Mouse (Mus musculus) heart, adult 8-10 months (tissue): Measurements from ENCODE around the gene Rsad1. TPM values are rescaled to one million over a fixed set of nuclear protein-coding genes. Genes with fewer than 3 reads are reported as not detected.

Experiments used
- DNase-seq: peaks from one replicate; pipeline ENCODE4 v3.0.0; 2022; ENCODE audit warnings: low spot score
- total RNA-seq, 4 experiments: library from RNA; stranded (reverse); gene quantifications; 2 replicates each; pipeline ENCODE4 v1.2.4; 2022

Rsad1 gene
- total RNA-seq: 10 to 100 TPM in 2 of 4 experiments, 1 to 10 TPM in 2; 8.3 to 11.5 (median 10.1) TPM

- DNase-seq: peak; percentile 95
These were observed at the start of gene Rsad1 for GRCm38 (mm10) chr11:94548888-94549690. Gene Rsad1, minus strand, starts transcription at chr11:94549255.

DNA sequence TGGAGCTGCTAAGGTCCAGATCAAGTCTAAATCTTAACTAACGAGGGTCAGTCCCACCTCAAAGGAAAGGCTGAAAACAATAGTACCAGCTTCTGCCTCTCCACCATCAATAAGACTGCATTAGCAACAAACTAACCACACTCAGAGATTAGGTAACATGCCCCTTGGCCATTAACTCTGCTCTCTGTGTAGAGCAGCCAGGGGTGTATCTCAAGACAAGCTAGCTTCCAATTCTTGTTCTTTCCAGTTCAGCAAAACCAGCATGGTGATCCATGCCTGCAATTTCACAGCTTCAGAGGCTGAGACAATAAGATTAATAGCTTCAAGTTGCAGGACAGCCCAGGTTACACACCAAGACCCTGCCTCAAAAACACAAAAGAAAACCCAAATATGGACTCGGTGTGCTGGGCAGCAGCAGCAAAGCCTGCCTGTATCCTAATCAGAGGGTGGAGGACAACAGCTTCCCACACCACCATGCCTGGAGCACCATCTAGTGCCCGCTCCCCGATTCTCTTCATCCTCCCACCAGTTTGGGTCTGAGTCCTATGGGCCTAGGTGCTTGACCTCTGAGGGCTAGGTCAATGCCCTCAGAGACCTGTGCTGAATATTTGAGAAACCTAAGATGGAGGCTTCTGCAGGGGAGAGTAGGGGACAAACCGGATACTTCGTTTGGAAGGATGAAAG is 49.5 kb upstream of the Rsad1 start:
- DNase-seq: no peak

DNA sequence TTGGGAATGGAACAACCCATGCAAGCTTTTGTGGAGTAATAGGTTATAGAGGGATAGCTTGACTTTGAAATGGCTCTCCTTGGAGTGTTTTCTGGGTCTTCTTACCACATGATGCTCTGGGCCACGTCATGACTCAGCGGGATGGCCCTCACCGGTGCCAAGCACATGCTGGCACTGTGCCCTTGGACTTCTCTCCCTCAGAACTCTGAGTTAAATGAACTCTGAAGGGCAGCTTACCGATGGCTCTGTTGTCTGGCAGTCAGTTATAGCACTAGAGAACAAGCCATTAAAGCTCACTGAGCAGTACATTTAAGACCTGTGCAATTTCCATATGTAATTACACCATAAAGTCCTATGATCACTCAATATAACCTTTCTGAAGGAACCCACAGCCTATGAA is 48.3 kb upstream of the Rsad1 start:
- DNase-seq: peak; percentile 56

DNA sequence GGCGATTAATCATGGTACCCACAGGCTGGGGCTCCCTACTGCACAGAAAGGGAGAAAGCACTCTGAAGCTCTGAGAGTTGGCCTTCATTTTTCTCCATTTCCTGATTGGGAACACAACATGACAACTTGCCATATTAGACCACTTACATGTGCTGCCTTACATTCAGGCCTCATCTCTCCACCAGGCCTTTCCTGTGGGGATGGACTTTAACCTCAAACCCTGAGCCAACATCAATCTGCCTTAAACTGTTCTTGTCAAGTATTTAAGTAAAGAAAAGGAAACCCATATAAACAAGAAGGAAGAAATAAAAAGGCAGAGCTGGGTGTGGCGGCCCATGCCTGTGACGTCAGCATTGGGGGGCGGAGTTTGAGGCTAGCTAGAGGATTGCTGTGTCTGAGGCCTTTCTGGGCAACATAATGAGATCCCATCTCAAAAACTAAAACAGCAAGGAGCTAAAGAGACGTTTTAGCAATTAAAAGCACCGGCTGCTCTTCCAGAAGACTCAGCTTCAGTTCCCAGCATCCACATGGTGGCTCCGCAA is 47.3 kb upstream of the Rsad1 start:
- no peak for DNase-seq

- no peak for DNase-seq
These were observed 38.5 kb upstream of the Rsad1 start for GRCm38 (mm10) chr11:94587511-94587910.

GRCm38 (mm10) chr11:94585091-94585490 is 36.0 kb upstream of the Rsad1 start:
- no peak for DNase-seq

- no peak for DNase-seq
These were observed 31.2 kb upstream of the Rsad1 start for GRCm38 (mm10) chr11:94580111-94580740.

DNA sequence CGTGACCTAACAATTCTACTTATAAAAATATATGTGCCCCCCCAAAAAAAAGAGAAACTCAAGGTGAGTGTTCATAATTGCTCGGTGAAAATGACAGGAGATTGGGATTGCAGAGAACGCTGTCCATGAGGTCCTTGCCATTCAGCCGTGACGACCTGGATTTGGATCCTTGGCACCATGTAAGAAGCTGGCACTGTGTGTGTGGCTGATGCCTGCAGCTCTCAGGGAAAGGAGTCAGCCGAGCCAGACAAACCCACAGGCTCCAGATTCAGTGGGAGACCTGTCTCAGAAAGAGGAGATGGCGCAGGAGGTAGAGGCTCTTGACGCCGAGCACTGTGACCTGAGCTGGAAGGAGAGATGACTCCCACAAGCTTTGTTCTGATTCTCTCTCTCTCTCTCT is 27.3 kb upstream of the Rsad1 start:
- no peak for DNase-seq

- DNase-seq: no peak
These were observed 26.0 kb upstream of the Rsad1 start for GRCm38 (mm10) chr11:94575036-94575435.

DNA sequence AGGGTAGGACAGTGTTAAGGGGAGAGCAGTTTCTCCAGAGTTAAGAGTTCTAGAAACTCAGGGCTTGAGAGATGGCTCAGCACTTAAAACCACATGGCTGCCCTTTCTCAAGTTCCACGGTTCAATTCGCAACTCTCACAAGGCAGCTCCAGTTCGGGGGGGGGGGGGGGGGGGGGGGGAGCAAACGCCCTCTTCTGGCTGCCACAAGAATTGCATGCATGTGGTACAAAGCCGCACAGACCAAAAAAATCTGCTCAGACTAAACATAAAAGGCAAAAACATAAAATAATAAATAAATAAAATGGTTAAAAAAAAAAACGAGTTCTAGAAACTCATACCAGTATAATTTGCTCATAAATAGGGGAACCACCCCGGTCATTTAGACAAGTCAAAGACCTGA is 25.5 kb upstream of the Rsad1 start:
- no peak for DNase-seq

DNA sequence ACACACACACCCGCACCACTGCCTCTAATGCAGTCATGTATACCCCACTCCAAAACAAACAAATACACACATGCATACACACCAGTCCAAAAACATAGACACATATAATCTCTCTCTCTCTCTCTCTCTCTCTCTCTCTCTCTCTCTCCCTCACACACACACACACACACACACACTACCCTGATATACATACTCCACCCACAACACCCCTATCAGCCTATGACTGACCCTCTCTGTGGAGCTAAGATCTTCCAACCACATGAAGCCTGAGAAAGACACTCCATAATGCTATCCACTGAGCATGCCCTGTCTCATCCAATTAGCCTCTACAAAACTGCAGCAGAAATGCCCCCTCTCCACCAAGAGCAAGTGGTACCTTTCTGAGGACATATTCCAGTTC is 22.8 kb upstream of the Rsad1 start:
- DNase-seq: no peak

DNA sequence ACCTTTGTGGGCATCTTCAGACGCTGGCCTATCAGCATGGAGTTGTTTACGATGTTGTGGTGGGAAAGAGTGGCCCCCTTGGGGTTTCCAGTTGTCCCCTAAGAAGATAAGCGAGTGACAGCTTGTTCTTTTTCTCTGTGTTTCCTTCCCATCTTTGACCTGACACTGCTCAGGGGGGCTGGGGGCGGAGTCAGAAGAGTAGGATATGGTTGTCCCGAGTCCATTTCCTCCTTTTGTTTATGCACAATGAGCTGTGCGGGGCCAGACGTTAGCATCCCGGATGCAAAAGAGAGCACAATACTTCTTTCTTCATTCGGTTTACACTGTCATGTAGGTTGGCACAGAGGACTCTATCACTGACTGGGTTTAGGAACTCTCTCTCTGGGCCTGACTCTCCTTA is 21.6 kb upstream of the Rsad1 start:
- DNase-seq: peak; percentile 51

DNA sequence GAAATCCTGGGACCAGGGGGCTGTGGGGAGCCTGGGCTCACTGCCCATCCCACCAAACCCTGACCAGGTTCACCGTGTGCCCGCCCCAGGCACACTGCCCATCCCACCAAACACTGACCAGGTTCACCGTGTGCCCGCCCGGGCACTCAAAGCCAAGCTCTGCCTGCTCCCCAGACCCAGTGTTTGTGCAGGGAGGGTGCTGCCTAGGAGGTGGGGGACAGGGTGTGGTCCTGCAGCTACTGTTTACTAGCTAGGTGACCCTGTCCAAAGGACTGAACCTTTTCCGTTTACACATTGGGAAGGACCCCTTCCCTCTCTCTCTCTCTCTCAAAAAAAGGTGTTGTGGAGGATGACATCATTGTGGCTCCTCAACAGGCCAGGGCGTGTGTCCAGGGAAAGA is 18.3 kb upstream of the Rsad1 start:
- DNase-seq: no peak

DNA sequence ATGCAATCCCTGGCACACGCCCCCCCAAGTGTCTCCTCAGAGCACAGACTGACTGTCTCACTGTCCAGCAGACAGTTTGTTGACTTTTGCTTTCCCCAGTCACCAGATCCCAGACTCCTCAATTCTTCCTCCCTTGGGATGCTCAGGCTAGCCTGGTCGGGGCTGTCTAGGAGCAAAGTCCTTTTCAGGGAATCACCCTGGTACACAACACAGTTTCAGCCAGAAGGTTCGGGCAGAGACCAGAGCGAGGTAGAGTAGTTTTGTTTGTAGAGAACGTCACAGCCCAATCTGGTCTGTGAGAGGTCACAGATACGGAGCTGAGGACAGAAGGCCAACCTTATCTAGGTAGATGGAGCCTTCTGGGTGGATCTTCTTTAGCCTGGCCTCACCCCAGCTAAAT is 17.5 kb upstream of the Rsad1 start:
- no peak for DNase-seq

DNA sequence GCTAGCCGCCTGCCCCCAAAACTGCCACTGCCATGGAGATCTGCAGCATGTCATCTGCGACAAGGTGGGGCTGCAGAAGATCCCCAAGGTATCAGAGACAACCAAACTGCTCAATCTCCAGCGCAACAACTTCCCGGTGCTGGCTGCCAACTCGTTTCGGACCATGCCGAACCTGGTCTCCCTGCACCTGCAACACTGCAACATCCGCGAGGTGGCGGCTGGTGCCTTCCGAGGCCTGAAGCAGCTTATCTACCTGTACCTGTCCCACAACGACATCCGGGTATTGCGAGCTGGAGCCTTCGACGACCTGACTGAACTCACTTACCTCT is 16.1 kb upstream of the Rsad1 start:
- no peak for DNase-seq

DNA sequence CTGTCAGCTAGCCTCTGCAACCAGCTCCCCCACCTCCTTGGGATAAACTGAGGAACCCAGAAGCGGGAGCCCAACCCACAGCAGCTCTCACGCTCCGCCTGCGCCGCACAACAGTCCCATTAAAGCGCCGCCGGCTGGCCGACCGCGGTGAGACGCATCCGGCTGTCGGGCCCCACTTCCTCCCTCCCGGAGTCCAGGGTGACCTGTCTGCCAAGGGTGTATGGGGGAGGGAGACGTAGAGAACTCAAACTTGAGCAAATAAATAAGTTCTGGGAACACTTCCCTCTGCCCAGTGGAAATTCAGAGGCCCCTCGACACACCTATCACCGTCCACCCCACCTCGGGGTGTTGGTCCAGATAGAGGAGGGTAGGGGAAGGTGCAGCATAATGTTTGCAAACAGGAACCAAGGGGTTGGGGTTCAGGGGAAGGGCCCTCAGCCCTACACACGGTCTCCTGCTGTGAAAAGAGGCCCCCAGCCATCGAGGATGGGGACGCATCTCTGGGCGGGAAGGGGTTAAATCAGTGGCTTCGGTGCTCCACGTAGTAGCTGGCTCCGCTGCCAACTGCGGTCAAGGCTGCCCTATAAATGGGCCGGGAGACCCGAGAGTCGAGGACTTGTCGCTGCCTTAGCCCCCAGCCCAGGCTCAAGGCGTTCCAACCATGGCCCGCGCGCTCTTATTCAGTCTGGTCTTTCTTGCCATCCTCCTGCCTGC is 15.5 kb upstream of the Rsad1 start, which contains the start of gene Chad:
Chad (plus strand) TSS at position 611 of the 714 bp plus-strand sequence.
- DNase-seq: peak; percentile 38

- DNase-seq: no peak
These were observed 14.8 kb upstream of the Rsad1 start for GRCm38 (mm10) chr11:94563821-94564220.

GRCm38 (mm10) chr11:94563383-94563782 is 14.3 kb upstream of the Rsad1 start:
- DNase-seq: no peak

DNA sequence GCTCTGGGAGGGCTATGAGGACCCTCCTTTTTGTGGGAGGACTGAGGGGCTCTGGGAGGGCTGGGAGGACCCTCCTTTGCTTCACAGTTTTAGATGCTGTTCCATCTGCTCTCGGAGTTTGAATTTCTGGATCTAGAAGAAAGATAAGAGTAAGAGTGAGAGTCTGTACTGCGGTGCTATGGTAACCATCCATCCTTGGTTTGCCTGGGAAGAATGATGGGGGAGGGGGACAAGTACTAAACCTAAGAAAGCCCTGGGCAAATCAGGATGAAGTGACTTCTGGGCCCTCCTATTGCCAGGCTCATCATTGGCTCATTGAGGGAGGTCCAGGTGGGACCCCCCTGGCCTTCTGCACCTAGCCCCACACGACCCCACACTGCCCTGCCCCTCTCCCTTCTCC is 9.2 kb upstream of the Rsad1 start:
- DNase-seq: no peak

DNA sequence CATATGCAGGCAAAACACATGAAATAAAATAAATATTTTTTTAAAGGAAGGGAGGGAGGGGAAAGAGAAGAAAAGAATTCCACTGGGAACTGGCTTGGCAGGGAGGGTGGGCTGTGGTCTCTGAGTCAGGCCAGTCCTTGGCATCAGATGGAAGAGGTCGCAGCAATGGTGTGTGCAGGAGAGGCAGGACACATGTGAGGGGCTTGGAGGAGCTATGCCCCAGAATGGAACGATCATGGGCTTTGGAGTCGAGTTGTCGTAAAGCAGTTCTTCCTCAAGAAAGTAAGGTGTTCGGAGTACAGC is 1.3 kb upstream of the Rsad1 start:
- no peak for DNase-seq

GRCm38 (mm10) chr11:94549691-94550441 is 811 bp upstream of the Rsad1 start:
- DNase-seq: no peak
